Mouse (Mus musculus) kidney, adult 11 months (tissue): ENCODE data around the gene Gbf1.

Experiments used
- DNase-seq: peaks from one replicate; pipeline ENCODE4 v3.0.0; 2022

Gbf1 gene

GRCm38 (mm10) chr19:46317546-46317885 is 165.2 kb downstream of the Gbf1 start:
- DNase-seq = no peak

GRCm38 (mm10) chr19:46318031-46318471 is 165.7 kb downstream of the Gbf1 start:
- DNase-seq = no peak

GRCm38 (mm10) chr19:46318586-46319378 is 166.5 kb downstream of the Gbf1 start:
- DNase-seq = no peak

- no peak for DNase-seq
Measured at GRCm38 (mm10) chr19:46320076-46320785, 167.9 kb downstream of the Gbf1 start.

GRCm38 (mm10) chr19:46321101-46321943 is 169.0 kb downstream of the Gbf1 start:
- no peak for DNase-seq

- no peak for DNase-seq
Measured at GRCm38 (mm10) chr19:46322144-46322995, 170.1 kb downstream of the Gbf1 start.

- no peak for DNase-seq
Measured at GRCm38 (mm10) chr19:46322996-46323572, 170.8 kb downstream of the Gbf1 start.

GRCm38 (mm10) chr19:46323716-46324115 is 171.4 kb downstream of the Gbf1 start:
- DNase-seq = no peak

GRCm38 (mm10) chr19:46324366-46324765 is 172.1 kb downstream of the Gbf1 start:
- no peak for DNase-seq

- no peak for DNase-seq
Measured at GRCm38 (mm10) chr19:46324918-46325317, 172.6 kb downstream of the Gbf1 start.

- no peak for DNase-seq
Measured at GRCm38 (mm10) chr19:46326019-46326755, 173.9 kb downstream of the Gbf1 start.

- no peak for DNase-seq
Measured at GRCm38 (mm10) chr19:46326756-46327305, 174.5 kb downstream of the Gbf1 start, which contains the start of gene Psd. TSS of gene Psd (minus strand) at chr19:46327156.

- DNase-seq = no peak
Measured at GRCm38 (mm10) chr19:46327531-46328064, 175.3 kb downstream of the Gbf1 start.

- peak; percentile 95 for DNase-seq
Measured at GRCm38 (mm10) chr19:46328081-46329030, 176.0 kb downstream of the Gbf1 start, which contains the start of gene Fbxl15. TSS of gene Fbxl15 (plus strand) at chr19:46328184.

- DNase-seq = no peak
Measured at GRCm38 (mm10) chr19:46329031-46329641, 176.8 kb downstream of the Gbf1 start.

GRCm38 (mm10) chr19:46329951-46330350 is 177.6 kb downstream of the Gbf1 start:
- DNase-seq = peak; percentile 79

GRCm38 (mm10) chr19:46330696-46331095 is 178.4 kb downstream of the Gbf1 start:
- no peak for DNase-seq

- no peak for DNase-seq
Measured at GRCm38 (mm10) chr19:46331326-46331725, 179.0 kb downstream of the Gbf1 start.

GRCm38 (mm10) chr19:46331936-46332335 is 179.6 kb downstream of the Gbf1 start:
- DNase-seq = no peak
